16 mouse cellular contexts compared by ENCODE assay signal in genomic region chr8:80120378-80120965, GRCm38 (mm10).
"Had no signal": no experiment of that assay in that cellular context is flagged by ENCODE, and none has a peak within 500 bp of the region (broad histone marks: within the 10 kb centered on the region; RNA-seq: fewer than 3 reads in every experiment).

No protein-coding gene starts in this region.

- DNase-seq: kidney, adult 11 months; kidney, adult 9 months; kidney, postnatal 4 days; right cerebral cortex, postnatal 14 days; thymus, adult 2 months; thymus, postnatal 25 days had no signal

- H3K9me3 ChIP-seq: limb, embryonic 15.5 days; liver, embryonic 12.5 days; megakaryocyte, embryonic 14.5 days; midbrain, embryonic 12.5 days; neural tube, embryonic 13.5 days; stomach, embryonic 15.5 days had no signal

- H3K4me3 ChIP-seq: left cerebral cortex, adult 2 months; limb, embryonic 15.5 days; liver, embryonic 12.5 days; megakaryocyte, embryonic 14.5 days; midbrain, embryonic 12.5 days; neural tube, embryonic 13.5 days; stomach, embryonic 15.5 days had no signal

- H3K4me2 ChIP-seq: limb, embryonic 15.5 days; liver, embryonic 12.5 days; midbrain, embryonic 12.5 days; neural tube, embryonic 13.5 days; stomach, embryonic 15.5 days had no signal

- ATAC-seq: hindbrain, embryonic 16.5 days; liver, embryonic 12.5 days; midbrain, embryonic 16.5 days had no signal

- H3K4me1 ChIP-seq: limb, embryonic 15.5 days; liver, embryonic 12.5 days; megakaryocyte, embryonic 14.5 days; midbrain, embryonic 12.5 days; neural tube, embryonic 13.5 days; stomach, embryonic 15.5 days had no signal

- H3K27me3 ChIP-seq: limb, embryonic 15.5 days; liver, embryonic 12.5 days; neural tube, embryonic 13.5 days; stomach, embryonic 15.5 days had no signal

- H3K27ac ChIP-seq: kidney, postnatal 0 days; left cerebral cortex, adult 2 months; limb, embryonic 15.5 days; liver, embryonic 12.5 days; midbrain, embryonic 12.5 days; neural tube, embryonic 13.5 days; stomach, embryonic 15.5 days had no signal

- H3K36me3 ChIP-seq: limb, embryonic 15.5 days; liver, embryonic 12.5 days; midbrain, embryonic 12.5 days; neural tube, embryonic 13.5 days; stomach, embryonic 15.5 days had no signal

- H3K9ac ChIP-seq: limb, embryonic 15.5 days; liver, embryonic 12.5 days; midbrain, embryonic 12.5 days; neural tube, embryonic 13.5 days; stomach, embryonic 15.5 days had no signal
